Mouse (Mus musculus) lung, embryonic 15.5 days (tissue): Measurements from ENCODE around the gene Hadh. TPM values are rescaled to one million over a fixed set of nuclear protein-coding genes. Genes with fewer than 3 reads are reported as not detected.

Experiments used
- ATAC-seq: fragments of 200-750 bp; cut with Nextera tagmentation; 2 replicates; pipeline ENCODE4 v1.8.0; 2017; ENCODE audit warnings: moderate number of reproducible peaks, borderline replicate concordance; ENCODE audit not compliant: low FRiP score, low TSS enrichment; ENCODE audit errors: extremely low read depth
- H3K27ac ChIP-seq: fragments of 300-500 bp; sonication (generic); 2 replicates; pipeline ENCODE4 v1.5.1; 2015; ENCODE audit warnings: moderate library complexity, mild to moderate bottlenecking, inconsistent platforms
- H3K27me3 ChIP-seq: fragments of 300-500 bp; sonication (generic); 2 replicates; pipeline ENCODE4 v1.6.1; 2015; ENCODE audit warnings: inconsistent platforms
- H3K36me3 ChIP-seq: fragments of 300-500 bp; sonication (generic); 2 replicates; pipeline ENCODE4 v1.6.1; 2015; ENCODE audit warnings: inconsistent platforms
- H3K4me1 ChIP-seq: fragments of 300-500 bp; sonication (generic); 2 replicates; pipeline ENCODE4 v1.6.1; 2015; ENCODE audit warnings: inconsistent platforms
- H3K4me2 ChIP-seq: fragments of 300-500 bp; sonication (generic); 2 replicates; pipeline ENCODE4 v1.6.1; 2015; ENCODE audit warnings: inconsistent platforms, mild to moderate bottlenecking, moderate library complexity
- H3K4me3 ChIP-seq: fragments of 300-500 bp; sonication (generic); 2 replicates; pipeline ENCODE4 v1.5.1; 2015; ENCODE audit warnings: mild to moderate bottlenecking, inconsistent platforms
- H3K9ac ChIP-seq: fragments of 300-500 bp; sonication (generic); 2 replicates; pipeline ENCODE4 v1.6.1; 2015; ENCODE audit warnings: inconsistent platforms
- H3K9me3 ChIP-seq: fragments of 300-500 bp; sonication (generic); 2 replicates; pipeline ENCODE4 v1.6.1; 2016; ENCODE audit warnings: inconsistent platforms
- WGBS: fragments of 180-500 bp; shearing (Covaris S2); methylation state at CpG from one replicate; pipeline ENCODE4 v1.1.7; 2015; 5-methylcytosine and 5-hydroxymethylcytosine counted together
- polyA plus RNA-seq: library from polyadenylated mRNA; unstranded; fragments of >200 nt; fragmentation: Nextera tagmentation; extraction: Ambion mirVana; gene quantifications from 2 replicates; pipeline ENCODE4 v1.2.1, GENCODE M21; 2015

Hadh gene
- polyA plus RNA-seq, 1 experiment from 2014 or later, result 108 TPM

- Histone ChIP-seq H3K27ac (no peak overlapping the region), H3K4me3 (no peak overlapping the region), H3K9me3 (no peaks in the 10 kb centered on the region), H3K4me2 (no peak overlapping the region), H3K27me3 (no peaks in the 10 kb centered on the region), H3K36me3 (no peaks in the 10 kb centered on the region), H3K4me1 (peaks cover 15% of the 10 kb centered on the region), H3K9ac (no peak overlapping the region)
- ATAC-seq, result no peak
- WGBS, result 10% methylated on average over 6 of the region's 6 CpGs
Observed at GRCm38 (mm10) chr3:131299908-131300307, 28.0 kb upstream of the Hadh start.

- no peaks in the 10 kb centered on the region for H3K36me3 ChIP-seq
- H3K9ac ChIP-seq, result no peak overlapping the region
- H3K4me2 ChIP-seq, result no peak overlapping the region
- H3K27me3 ChIP-seq, result no peaks in the 10 kb centered on the region
- no peak overlapping the region for H3K27ac ChIP-seq
- H3K4me1 ChIP-seq, result peaks cover 15% of the 10 kb centered on the region
- ATAC-seq, result no peak
- no peak overlapping the region for H3K4me3 ChIP-seq
- WGBS, result 65% methylated on average over 9 of the region's 9 CpGs
- H3K9me3 ChIP-seq, result no peaks in the 10 kb centered on the region
Observed at GRCm38 (mm10) chr3:131299078-131299477, 27.2 kb upstream of the Hadh start.

- ATAC-seq, result no peak
- Histone ChIP-seq H3K9ac (no peak overlapping the region), H3K36me3 (no peaks in the 10 kb centered on the region), H3K4me2 (no peak overlapping the region), H3K27ac (no peak overlapping the region), H3K9me3 (no peaks in the 10 kb centered on the region), H3K4me3 (no peak overlapping the region), H3K27me3 (no peaks in the 10 kb centered on the region), H3K4me1 (peaks cover 8% of the 10 kb centered on the region)
- WGBS, result 82% methylated on average over 7 of the region's 7 CpGs
Observed at GRCm38 (mm10) chr3:131296893-131297292, 25.0 kb upstream of the Hadh start.

- 48% methylated on average over 12 of the region's 12 CpGs for WGBS
- no peaks in the 10 kb centered on the region for H3K36me3 ChIP-seq
- H3K9me3 ChIP-seq, result no peaks in the 10 kb centered on the region
- H3K4me2 ChIP-seq, result peak overlapping the region; percentile 15
- no peak overlapping the region for H3K9ac ChIP-seq
- H3K27ac ChIP-seq, result peak overlapping the region; percentile 73
- H3K27me3 ChIP-seq, result no peaks in the 10 kb centered on the region
- peak; percentile 79; the same call in 1 of the 2 replicates for ATAC-seq
- no peak overlapping the region for H3K4me3 ChIP-seq
- peaks cover 8% of the 10 kb centered on the region for H3K4me1 ChIP-seq
Observed at GRCm38 (mm10) chr3:131295513-131296200, 23.8 kb upstream of the Hadh start.

- Histone ChIP-seq H3K36me3 (no peaks in the 10 kb centered on the region), H3K9ac (no peak overlapping the region), H3K27me3 (no peaks in the 10 kb centered on the region), H3K4me2 (no peak overlapping the region), H3K27ac (no peak overlapping the region), H3K9me3 (no peaks in the 10 kb centered on the region), H3K4me3 (no peak overlapping the region), H3K4me1 (peaks cover 8% of the 10 kb centered on the region)
- ATAC-seq, result no peak
- WGBS, result 56% methylated on average over 3 of the region's 3 CpGs
Observed at GRCm38 (mm10) chr3:131294503-131294902, 22.6 kb upstream of the Hadh start.

- Histone ChIP-seq H3K27ac (no peak overlapping the region), H3K4me2 (no peak overlapping the region), H3K9ac (no peak overlapping the region), H3K36me3 (no peaks in the 10 kb centered on the region), H3K9me3 (no peaks in the 10 kb centered on the region), H3K27me3 (no peaks in the 10 kb centered on the region), H3K4me1 (peaks cover 8% of the 10 kb centered on the region), H3K4me3 (no peak overlapping the region)
- no peak for ATAC-seq
- WGBS, result 61% methylated on average over 3 of the region's 3 CpGs
Observed at GRCm38 (mm10) chr3:131292959-131293358, 21.1 kb upstream of the Hadh start.

GRCm38 (mm10) chr3:131292349-131292748 is 20.4 kb upstream of the Hadh start:
- no peak for ATAC-seq
- WGBS, result 70% methylated on average over 2 of the region's 2 CpGs
- H3K9me3 ChIP-seq, result no peaks in the 10 kb centered on the region

GRCm38 (mm10) chr3:131291890-131292289 is 20.0 kb upstream of the Hadh start:
- no peaks in the 10 kb centered on the region for H3K9me3 ChIP-seq
- no peak for ATAC-seq
- H3K4me3 ChIP-seq, result no peak overlapping the region
- H3K4me1 ChIP-seq, result peaks cover 8% of the 10 kb centered on the region
- H3K27me3 ChIP-seq, result no peaks in the 10 kb centered on the region
- no peaks in the 10 kb centered on the region for H3K36me3 ChIP-seq
- H3K4me2 ChIP-seq, result no peak overlapping the region
- no peak overlapping the region for H3K9ac ChIP-seq
- no peak overlapping the region for H3K27ac ChIP-seq
- 87% methylated on average over 4 of the region's 4 CpGs for WGBS

More at GRCm38 (mm10) chr3:131292349-131292748, 20.4 kb upstream of the Hadh start:
- no peak overlapping the region for H3K27ac ChIP-seq
- H3K4me2 ChIP-seq, result no peak overlapping the region
- H3K9ac ChIP-seq, result no peak overlapping the region
- no peaks in the 10 kb centered on the region for H3K27me3 ChIP-seq
- H3K4me1 ChIP-seq, result peaks cover 8% of the 10 kb centered on the region
- no peaks in the 10 kb centered on the region for H3K36me3 ChIP-seq
- H3K4me3 ChIP-seq, result no peak overlapping the region

- ATAC-seq, result peak; percentile 75
Observed at GRCm38 (mm10) chr3:131274151-131274550, 2.2 kb upstream of the Hadh start.

GRCm38 (mm10) chr3:131272374-131273100 is 636 bp upstream of the Hadh start:
- peak overlapping the region; percentile 47 for H3K9ac ChIP-seq
- peak overlapping the region; percentile 90 for H3K4me3 ChIP-seq
- no peaks in the 10 kb centered on the region for H3K9me3 ChIP-seq
- ATAC-seq, result no peak; the same call in 1 of the 2 replicates
- 21% methylated on average over 10 of the region's 10 CpGs for WGBS
- H3K36me3 ChIP-seq, result no peaks in the 10 kb centered on the region; the same call in 1 of the 2 replicates
- H3K27ac ChIP-seq, result peak overlapping the region; percentile 41; the same call in 1 of the 2 replicates
- H3K27me3 ChIP-seq, result no peaks in the 10 kb centered on the region
- H3K4me1 ChIP-seq, result peaks cover 27% of the 10 kb centered on the region
- H3K4me2 ChIP-seq, result peak overlapping the region; percentile 74

More at GRCm38 (mm10) chr3:131274151-131274550, 2.2 kb upstream of the Hadh start:
- peaks cover 23% of the 10 kb centered on the region for H3K4me1 ChIP-seq
- no peaks in the 10 kb centered on the region for H3K27me3 ChIP-seq
- WGBS, result 58% methylated on average over 4 of the region's 4 CpGs
- H3K4me3 ChIP-seq, result no peak overlapping the region
- no peaks in the 10 kb centered on the region for H3K9me3 ChIP-seq
- no peaks in the 10 kb centered on the region for H3K36me3 ChIP-seq
- H3K27ac ChIP-seq, result no peak overlapping the region
- no peak overlapping the region for H3K9ac ChIP-seq
- no peak overlapping the region for H3K4me2 ChIP-seq

- Histone ChIP-seq H3K4me2 (peak overlapping the region; percentile 74), H3K27me3 (no peaks in the 10 kb centered on the region), H3K4me3 (peak overlapping the region; percentile 90), H3K27ac (peak overlapping the region; percentile 89), H3K4me1 (peaks cover 29% of the 10 kb centered on the region), H3K36me3 (no peaks in the 10 kb centered on the region; the same call in 1 of the 2 replicates), H3K9ac (peak overlapping the region; percentile 75), H3K9me3 (no peaks in the 10 kb centered on the region)
- ATAC-seq, result 0 out of 2 replicates have a peak, but pooled peaks have one; percentile 15
- 3% methylated on average over 8 of the region's 8 CpGs for WGBS
Observed at GRCm38 (mm10) chr3:131271157-131271556, 744 bp downstream of the Hadh start.

- no peak for ATAC-seq
Observed at GRCm38 (mm10) chr3:131270381-131270780, 1.5 kb downstream of the Hadh start.

More at GRCm38 (mm10) chr3:131270381-131270780, 1.5 kb downstream of the Hadh start:
- H3K27me3 ChIP-seq, result no peaks in the 10 kb centered on the region
- peak overlapping the region; percentile 74 for H3K4me2 ChIP-seq
- no peaks in the 10 kb centered on the region; the same call in 1 of the 2 replicates for H3K36me3 ChIP-seq
- H3K9ac ChIP-seq, result no peak overlapping the region; the same call in 1 of the 2 replicates
- no peak overlapping the region for H3K27ac ChIP-seq
- WGBS, result 54% methylated on average over 6 of the region's 6 CpGs
- peaks cover 30% of the 10 kb centered on the region for H3K4me1 ChIP-seq
- no peaks in the 10 kb centered on the region for H3K9me3 ChIP-seq
- peak overlapping the region; percentile 90; the same call in 1 of the 2 replicates for H3K4me3 ChIP-seq
